Mouse (Mus musculus) hindbrain, embryonic 12.5 days (tissue): ENCODE measurements around the gene Actn4. TPM values are rescaled to one million over a fixed set of nuclear protein-coding genes. Genes with fewer than 3 reads are reported as not detected.
A peak's percentile ranks its signal among the peaks of the same experiment; 100 is the strongest.

ENCODE experiments used
- ATAC-seq: fragments of 200-750 bp; cut with Nextera tagmentation; 2 replicates; pipeline ENCODE4 v1.8.0; 2017; ENCODE audit warnings: moderate TSS enrichment; ENCODE audit not compliant: low FRiP score
- H3K27ac ChIP-seq: fragments of 300-500 bp; sonication (generic); 2 replicates; pipeline ENCODE4 v1.5.1; 2016; ENCODE audit warnings: mild to moderate bottlenecking
- H3K27me3 ChIP-seq: fragments of 300-500 bp; sonication (generic); 2 replicates; pipeline ENCODE4 v1.6.1; 2016; ENCODE audit warnings: mild to moderate bottlenecking
- H3K36me3 ChIP-seq: fragments of 300-500 bp; sonication (generic); 2 replicates; pipeline ENCODE4 v1.6.1; 2016; ENCODE audit warnings: mild to moderate bottlenecking
- H3K4me1 ChIP-seq: fragments of 300-500 bp; sonication (generic); 2 replicates; pipeline ENCODE4 v1.6.1; 2016
- H3K4me2 ChIP-seq: fragments of 300-500 bp; sonication (generic); replicated peaks from 2 replicates; pipeline ENCODE4 v1.6.1; 2016; ENCODE audit warnings: mild to moderate bottlenecking
- H3K4me3 ChIP-seq: fragments of 300-500 bp; sonication (generic); 2 replicates; pipeline ENCODE4 v1.5.1; 2016; ENCODE audit warnings: mild to moderate bottlenecking
- H3K9ac ChIP-seq: fragments of 300-500 bp; sonication (generic); 2 replicates; pipeline ENCODE4 v1.6.1; 2016; ENCODE audit warnings: mild to moderate bottlenecking, moderate library complexity
- H3K9me3 ChIP-seq: fragments of 300-500 bp; sonication (generic); replicated peaks from 2 replicates; pipeline ENCODE4 v1.6.1; 2016; ENCODE audit warnings: mild to moderate bottlenecking
- WGBS: fragments of 180-500 bp; shearing (Covaris S2); methylation state at CpG from one replicate; pipeline ENCODE4 v1.1.7; 2016; 5-methylcytosine and 5-hydroxymethylcytosine counted together
- polyA plus RNA-seq: library from polyadenylated mRNA; unstranded; fragments of >200 nt; fragmentation: Nextera tagmentation; extraction: Ambion mirVana; gene quantifications from 2 replicates; pipeline ENCODE4 v1.2.1, GENCODE M21; 2016

Gene Actn4
- polyA plus RNA-seq, 1 experiment from 2014 or later, result 200 TPM

GRCm38 (mm10) chr7:28966751-28967505 lies 4.8 kb upstream of the Actn4 start:
- WGBS, result 61% methylated on average over 4 of the region's 4 CpGs
- Histone ChIP-seq H3K4me3 (no peak overlapping the region), H3K4me1 (0 out of 2 replicates have a peak, but pooled peaks cover 3% of the 10 kb centered on the region), H3K4me2 (no peak overlapping the region), H3K9ac (no peak overlapping the region), H3K36me3 (peaks cover 16% of the 10 kb centered on the region), H3K27me3 (no peaks in the 10 kb centered on the region), H3K9me3 (no peaks in the 10 kb centered on the region), H3K27ac (no peak overlapping the region)
- ATAC-seq, result no peak

GRCm38 (mm10) chr7:28966181-28966580 lies 4.0 kb upstream of the Actn4 start:
- WGBS, result 90% methylated on average over 4 of the region's 5 CpGs

GRCm38 (mm10) chr7:28965346-28965840 lies 3.3 kb upstream of the Actn4 start:
- H3K27me3 ChIP-seq, result no peaks in the 10 kb centered on the region
- ATAC-seq, result no peak
- no peak overlapping the region for H3K27ac ChIP-seq
- no peaks in the 10 kb centered on the region for H3K9me3 ChIP-seq
- 87% methylated on average over 5 of the region's 5 CpGs for WGBS
- peaks cover 14% of the 10 kb centered on the region for H3K4me1 ChIP-seq
- H3K36me3 ChIP-seq, result peaks cover under 1% of the 10 kb centered on the region; the same call in 1 of the 2 replicates
- no peak overlapping the region for H3K4me2 ChIP-seq
- no peak overlapping the region for H3K9ac ChIP-seq
- H3K4me3 ChIP-seq, result no peak overlapping the region

More at GRCm38 (mm10) chr7:28966181-28966580, 4.0 kb upstream of the Actn4 start:
- Histone ChIP-seq H3K4me2 (no peak overlapping the region), H3K36me3 (peaks cover 8% of the 10 kb centered on the region), H3K9ac (no peak overlapping the region), H3K9me3 (no peaks in the 10 kb centered on the region), H3K4me1 (peaks cover 6% of the 10 kb centered on the region), H3K27ac (no peak overlapping the region), H3K4me3 (no peak overlapping the region), H3K27me3 (no peaks in the 10 kb centered on the region)
- no peak for ATAC-seq

GRCm38 (mm10) chr7:28963399-28963923 lies 1.3 kb upstream of the Actn4 start:
- Histone ChIP-seq H3K9ac (no peak overlapping the region), H3K4me1 (peaks cover 33% of the 10 kb centered on the region), H3K27me3 (no peaks in the 10 kb centered on the region), H3K4me2 (no peak overlapping the region), H3K27ac (no peak overlapping the region), H3K4me3 (no peak overlapping the region), H3K36me3 (no peaks in the 10 kb centered on the region), H3K9me3 (no peaks in the 10 kb centered on the region)
- no peak for ATAC-seq
- WGBS, result 76% methylated on average over 3 of the region's 3 CpGs

- Histone ChIP-seq H3K4me3 (peak overlapping the region; percentile 96), H3K9me3 (no peaks in the 10 kb centered on the region), H3K27me3 (no peaks in the 10 kb centered on the region), H3K27ac (peak overlapping the region; percentile 88), H3K9ac (peak overlapping the region; percentile 98), H3K4me2 (peak overlapping the region; percentile 89), H3K36me3 (no peaks in the 10 kb centered on the region), H3K4me1 (peaks cover 42% of the 10 kb centered on the region)
- ATAC-seq, result no peak
- under 1% methylated on average over 7 of the region's 7 CpGs for WGBS
Observed at GRCm38 (mm10) chr7:28961584-28961926, 585 bp downstream of the Actn4 start.

DNA sequence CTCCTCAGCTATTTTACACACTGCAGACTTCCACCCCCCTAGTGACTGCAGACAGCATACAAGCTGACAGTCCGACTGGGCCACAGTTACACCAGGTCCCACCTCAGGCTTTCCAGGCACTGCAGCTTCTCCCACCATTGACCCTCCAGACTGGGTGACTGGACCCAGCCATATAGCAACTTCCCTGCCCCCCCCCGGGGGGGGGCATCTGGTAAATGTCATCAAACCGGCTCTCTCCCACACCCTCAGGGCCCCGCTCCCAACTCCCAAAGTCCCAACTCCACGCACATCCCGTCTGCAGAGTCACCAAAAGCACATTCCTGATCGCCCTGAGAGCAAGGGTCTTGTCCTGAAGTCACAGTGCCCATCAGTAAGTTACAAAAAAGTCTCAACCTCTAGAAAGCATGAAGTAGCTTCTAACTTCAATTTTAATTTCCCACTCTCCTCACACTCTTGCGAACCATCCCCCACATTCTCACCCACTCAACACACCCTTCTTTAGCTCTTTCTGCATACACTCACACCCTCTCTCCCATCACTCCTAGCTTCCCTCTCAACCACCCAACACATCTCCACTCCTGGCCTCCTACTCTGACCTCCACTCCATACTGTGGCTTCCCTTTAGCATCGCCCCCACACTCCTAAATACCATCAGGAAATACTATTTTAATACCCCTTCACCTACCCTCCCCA lies 1.6 kb downstream of the Actn4 start:
- no peak for ATAC-seq
- WGBS, result 28% methylated on average over 9 of the region's 9 CpGs

GRCm38 (mm10) chr7:28959505-28960045 lies 2.6 kb downstream of the Actn4 start:
- Histone ChIP-seq H3K4me2 (peak overlapping the region; percentile 89), H3K4me3 (peak overlapping the region; percentile 96), H3K9ac (peak overlapping the region; percentile 98), H3K4me1 (peaks cover 51% of the 10 kb centered on the region), H3K27ac (no peak overlapping the region), H3K9me3 (no peaks in the 10 kb centered on the region), H3K27me3 (no peaks in the 10 kb centered on the region), H3K36me3 (no peaks in the 10 kb centered on the region)
- ATAC-seq, result no peak
- 47% methylated on average over 6 of the region's 6 CpGs for WGBS

More for the DNA sequence above, 1.6 kb downstream of the Actn4 start:
- Histone ChIP-seq H3K4me3 (peak overlapping the region; percentile 96), H3K9ac (peak overlapping the region; percentile 98), H3K4me1 (peaks cover 45% of the 10 kb centered on the region), H3K27ac (no peak overlapping the region), H3K27me3 (no peaks in the 10 kb centered on the region), H3K36me3 (no peaks in the 10 kb centered on the region), H3K9me3 (no peaks in the 10 kb centered on the region), H3K4me2 (peak overlapping the region; percentile 89)

DNA sequence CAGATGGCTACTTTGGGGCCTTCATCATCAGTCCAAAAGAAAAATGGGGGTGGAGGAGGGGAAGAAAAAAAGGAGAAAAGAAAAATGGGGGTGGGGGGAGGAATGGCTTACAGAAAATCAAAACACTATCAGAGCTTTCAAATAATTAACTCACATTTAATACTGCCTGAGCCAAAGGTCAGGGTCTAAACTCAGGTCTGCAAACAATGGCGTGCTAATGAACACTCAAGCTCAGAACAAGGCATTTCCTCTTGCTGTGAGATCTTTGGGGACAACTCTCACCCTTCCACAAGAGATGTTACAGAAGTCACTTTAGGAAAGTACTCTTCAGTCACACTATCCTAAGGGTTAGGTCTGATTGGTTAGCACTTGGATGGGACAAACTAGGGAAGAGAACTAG lies 3.4 kb downstream of the Actn4 start:
- no peak for ATAC-seq
- H3K9ac ChIP-seq, result 0 out of 2 replicates have a peak overlapping the region, but pooled peaks have one; percentile 98
- 0 out of 2 replicates have a peak overlapping the region, but pooled peaks have one; percentile 89 for H3K4me2 ChIP-seq
- no peak overlapping the region for H3K27ac ChIP-seq
- H3K4me1 ChIP-seq, result peaks cover 55% of the 10 kb centered on the region
- no peaks in the 10 kb centered on the region for H3K9me3 ChIP-seq
- H3K36me3 ChIP-seq, result no peaks in the 10 kb centered on the region
- H3K4me3 ChIP-seq, result no peak overlapping the region
- no peaks in the 10 kb centered on the region for H3K27me3 ChIP-seq
- WGBS, result 69% methylated on average over 1 of the region's 1 CpGs

- Histone ChIP-seq H3K9ac (no peak overlapping the region), H3K4me2 (no peak overlapping the region), H3K4me1 (peaks cover 60% of the 10 kb centered on the region), H3K36me3 (no peaks in the 10 kb centered on the region), H3K27ac (no peak overlapping the region), H3K9me3 (no peaks in the 10 kb centered on the region), H3K4me3 (no peak overlapping the region), H3K27me3 (no peaks in the 10 kb centered on the region)
- no peak for ATAC-seq
- WGBS, result 89% methylated on average over 1 of the region's 1 CpGs
Observed at GRCm38 (mm10) chr7:28957997-28958725, 4.0 kb downstream of the Actn4 start.

DNA sequence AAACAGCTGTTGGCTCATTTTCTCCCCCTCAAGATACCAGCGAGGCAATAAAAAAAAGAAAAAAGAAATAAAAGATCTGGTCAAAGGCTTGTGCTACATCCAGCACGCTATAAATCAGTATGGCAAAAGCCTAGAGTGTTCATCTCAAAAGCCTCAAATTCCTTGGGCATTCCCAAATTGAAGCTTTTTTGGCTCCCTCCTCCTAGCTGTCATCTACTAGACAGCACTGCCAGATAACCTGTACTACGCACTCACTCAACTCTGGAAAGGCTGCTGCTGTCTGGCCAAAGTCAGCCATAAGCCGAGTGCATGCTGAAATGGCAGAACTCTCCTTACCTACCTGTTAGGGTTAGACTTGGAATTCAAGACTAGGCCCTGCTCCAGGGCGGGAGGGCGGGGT lies 4.9 kb downstream of the Actn4 start:
- Histone ChIP-seq H3K9me3 (no peaks in the 10 kb centered on the region), H3K9ac (no peak overlapping the region), H3K36me3 (no peaks in the 10 kb centered on the region), H3K4me2 (no peak overlapping the region), H3K27me3 (no peaks in the 10 kb centered on the region), H3K4me1 (peaks cover 60% of the 10 kb centered on the region), H3K27ac (no peak overlapping the region), H3K4me3 (no peak overlapping the region)
- ATAC-seq, result no peak
- WGBS, result 83% methylated on average over 6 of the region's 6 CpGs

- Histone ChIP-seq H3K9me3 (no peaks in the 10 kb centered on the region), H3K27ac (no peak overlapping the region), H3K36me3 (no peaks in the 10 kb centered on the region), H3K4me1 (peaks cover 67% of the 10 kb centered on the region), H3K27me3 (no peaks in the 10 kb centered on the region), H3K9ac (no peak overlapping the region), H3K4me2 (no peak overlapping the region), H3K4me3 (no peak overlapping the region)
- ATAC-seq, result no peak
- WGBS, result 89% methylated on average over 1 of the region's 1 CpGs
Observed at GRCm38 (mm10) chr7:28956270-28956669, 5.9 kb downstream of the Actn4 start.
